Mouse (Mus musculus) megakaryocyte, embryonic 14.5 days (primary cell): Measurements from ENCODE around the gene Zdhhc20. TPM values are rescaled to one million over a fixed set of nuclear protein-coding genes. Genes with fewer than 3 reads are reported as not detected.

Source experiments
- H3K27me3 ChIP-seq: replicated peaks from 2 replicates; pipeline ENCODE3; 2012; ENCODE audit warnings: inconsistent platforms
- H3K36me3 ChIP-seq: replicated peaks from 2 replicates; pipeline ENCODE3; 2012; ENCODE audit warnings: low read length, inconsistent platforms, mixed read lengths
- H3K4me1 ChIP-seq: 2 replicates; pipeline ENCODE4 v1.6.1; 2012; ENCODE audit warnings: inconsistent platforms
- H3K4me3 ChIP-seq: replicated peaks from 2 replicates; pipeline ENCODE3; 2012; ENCODE audit warnings: moderate library complexity, mild to moderate bottlenecking, inconsistent platforms
- H3K9me3 ChIP-seq: 2 replicates; pipeline ENCODE4 v1.6.1; 2012; ENCODE audit warnings: inconsistent platforms
- FLI1 ChIP-seq: IDR thresholded peaks from 2 replicates; pipeline ENCODE4 v1.6.1; 2012; ENCODE audit warnings: low read length, inconsistent platforms, mixed read lengths
- GATA1 ChIP-seq: IDR thresholded peaks from 3 replicates; pipeline ENCODE4 v1.6.1; 2012; ENCODE audit warnings: mixed read lengths, low read length, inconsistent platforms, borderline replicate concordance
- polyA plus RNA-seq: library from polyadenylated mRNA; stranded (reverse); fragments of >175 nt; gene quantifications from 2 replicates; pipeline ENCODE4 v1.2.3, GENCODE M21; 2012; ENCODE audit warnings: low replicate concordance; ENCODE audit not compliant: insufficient read depth

Zdhhc20 gene
- polyA plus RNA-seq, 1 experiment, result 0.58 TPM

- H3K36me3 ChIP-seq, result no peaks in the 10 kb centered on the region
- no peaks in the 10 kb centered on the region for H3K27me3 ChIP-seq
- no peak for TF ChIP-seq GATA1
- TF ChIP-seq FLI1, result no peak
- H3K9me3 ChIP-seq, result no peaks in the 10 kb centered on the region
- no peak overlapping the region for H3K4me3 ChIP-seq
- H3K4me1 ChIP-seq, result peaks cover 72% of the 10 kb centered on the region
These were observed 4.0 kb downstream of the Zdhhc20 start for GRCm38 (mm10) chr14:57886032-57886431.

- Histone ChIP-seq H3K27me3 (no peaks in the 10 kb centered on the region), H3K36me3 (peaks cover 2% of the 10 kb centered on the region), H3K4me3 (no peak overlapping the region), H3K9me3 (no peaks in the 10 kb centered on the region), H3K4me1 (peaks cover 63% of the 10 kb centered on the region)
- TF ChIP-seq GATA1, result no peak
- no peak for TF ChIP-seq FLI1
These were observed 6.7 kb downstream of the Zdhhc20 start for GRCm38 (mm10) chr14:57883341-57883740.

- Histone ChIP-seq H3K4me3 (no peak overlapping the region), H3K4me1 (peaks cover 57% of the 10 kb centered on the region), H3K9me3 (no peaks in the 10 kb centered on the region), H3K36me3 (peaks cover 4% of the 10 kb centered on the region), H3K27me3 (no peaks in the 10 kb centered on the region)
- TF ChIP-seq GATA1 (no peak), FLI1 (no peak)
These were observed 7.4 kb downstream of the Zdhhc20 start for GRCm38 (mm10) chr14:57882720-57883119.

- Histone ChIP-seq H3K4me3 (peak overlapping the region; percentile 76), H3K4me1 (peaks cover 48% of the 10 kb centered on the region), H3K36me3 (peaks cover 4% of the 10 kb centered on the region), H3K9me3 (no peaks in the 10 kb centered on the region), H3K27me3 (no peaks in the 10 kb centered on the region)
- TF ChIP-seq FLI1 (no peak), GATA1 (no peak)
These were observed 8.3 kb downstream of the Zdhhc20 start for GRCm38 (mm10) chr14:57881793-57882192.

GRCm38 (mm10) chr14:57881074-57881473, 9.0 kb downstream of the Zdhhc20 start:
- Histone ChIP-seq H3K4me1 (peaks cover 41% of the 10 kb centered on the region), H3K36me3 (peaks cover 4% of the 10 kb centered on the region), H3K9me3 (no peaks in the 10 kb centered on the region), H3K27me3 (no peaks in the 10 kb centered on the region), H3K4me3 (no peak overlapping the region)
- TF ChIP-seq GATA1 (no peak), FLI1 (no peak)

GRCm38 (mm10) chr14:57877921-57878320, 12.2 kb downstream of the Zdhhc20 start:
- Histone ChIP-seq H3K4me1 (peaks cover 23% of the 10 kb centered on the region), H3K4me3 (no peak overlapping the region), H3K36me3 (peaks cover 13% of the 10 kb centered on the region), H3K27me3 (no peaks in the 10 kb centered on the region), H3K9me3 (no peaks in the 10 kb centered on the region)
- TF ChIP-seq FLI1, result no peak
- TF ChIP-seq GATA1, result no peak

GRCm38 (mm10) chr14:57866676-57867276, 23.3 kb downstream of the Zdhhc20 start:
- TF ChIP-seq GATA1 (no peak), FLI1 (no peak)
- Histone ChIP-seq H3K27me3 (no peaks in the 10 kb centered on the region), H3K4me1 (peaks cover 62% of the 10 kb centered on the region), H3K36me3 (peaks cover 55% of the 10 kb centered on the region), H3K9me3 (no peaks in the 10 kb centered on the region), H3K4me3 (no peak overlapping the region)

GRCm38 (mm10) chr14:57865256-57865655, 24.8 kb downstream of the Zdhhc20 start:
- H3K4me3 ChIP-seq, result no peak overlapping the region
- TF ChIP-seq GATA1 (no peak), FLI1 (no peak)

GRCm38 (mm10) chr14:57863129-57863528, 26.9 kb downstream of the Zdhhc20 start:
- TF ChIP-seq FLI1, result no peak
- no peak for TF ChIP-seq GATA1
- Histone ChIP-seq H3K4me1 (peaks cover 88% of the 10 kb centered on the region), H3K36me3 (peaks cover 65% of the 10 kb centered on the region), H3K9me3 (no peaks in the 10 kb centered on the region), H3K4me3 (no peak overlapping the region), H3K27me3 (no peaks in the 10 kb centered on the region)

More at GRCm38 (mm10) chr14:57865256-57865655, 24.8 kb downstream of the Zdhhc20 start:
- H3K9me3 ChIP-seq, result no peaks in the 10 kb centered on the region
- peaks cover 76% of the 10 kb centered on the region for H3K4me1 ChIP-seq
- H3K27me3 ChIP-seq, result no peaks in the 10 kb centered on the region
- H3K36me3 ChIP-seq, result peaks cover 61% of the 10 kb centered on the region

- H3K4me3 ChIP-seq, result no peak overlapping the region
- H3K4me1 ChIP-seq, result peaks cover 84% of the 10 kb centered on the region
- H3K9me3 ChIP-seq, result no peaks in the 10 kb centered on the region
- H3K36me3 ChIP-seq, result peaks cover 70% of the 10 kb centered on the region
- TF ChIP-seq GATA1 (no peak), FLI1 (no peak)
- H3K27me3 ChIP-seq, result no peaks in the 10 kb centered on the region
These were observed 28.1 kb downstream of the Zdhhc20 start for GRCm38 (mm10) chr14:57861987-57862412.
